Mouse (Mus musculus) MEL (cell line): Measurements from ENCODE around the gene Ppp1r18. TPM values are rescaled to one million over a fixed set of nuclear protein-coding genes. Genes with fewer than 3 reads are reported as not detected.

Source experiments
- DNase-seq: peaks from one replicate; pipeline ENCODE4 v3.0.0; 2011; ENCODE audit warnings: low read depth, low spot score
- H3K27ac ChIP-seq: 2 replicates; pipeline ENCODE4 v1.5.1; 2012; ENCODE audit warnings: low read depth, mild to moderate bottlenecking, control low read depth, low read length, moderate library complexity; ENCODE audit not compliant: control insufficient read depth
- H3K27me3 ChIP-seq, 2 experiments: fragments of 150-350 bp in 1 of 2; sonication (generic) in 1 of 2; 2 replicates each; pipeline ENCODE4 v1.6.1; 2012; ENCODE audit warnings: low read length in 2 of 2, mild to moderate bottlenecking in 2 of 2, improper control_type of control experiment in 1 of 2, moderate library complexity in 1 of 2; ENCODE audit not compliant: insufficient read depth in 2 of 2, control insufficient read depth in 1 of 2
- H3K36me3 ChIP-seq, 2 experiments: 2 replicates each; pipeline ENCODE4 v1.6.1; 2012 to 2014; ENCODE audit warnings: low read length in 2 of 2, improper control_type of control experiment in 1 of 2, inconsistent platforms in 1 of 2, mild to moderate bottlenecking in 1 of 2; ENCODE audit not compliant: insufficient read depth in 2 of 2, control insufficient read depth in 1 of 2
- H3K4me1 ChIP-seq, 2 experiments: fragments of 150-350 bp in 1 of 2; sonication (generic) in 1 of 2; 2 replicates each; pipeline ENCODE4 v1.6.1; 2012; ENCODE audit warnings: low read length in 2 of 2, improper control_type of control experiment in 1 of 2, mild to moderate bottlenecking in 1 of 2; ENCODE audit not compliant: insufficient read depth in 2 of 2, control insufficient read depth in 1 of 2
- H3K4me3 ChIP-seq, 2 experiments: fragments of 150-350 bp in 1 of 2; sonication (generic) in 1 of 2; 2 replicates each; pipeline ENCODE4 v1.5.1; 2012; ENCODE audit warnings: low read depth in 2 of 2, low read length in 2 of 2, mild to moderate bottlenecking in 2 of 2, moderate library complexity in 2 of 2, control low read depth in 1 of 2, improper control_type of control experiment in 1 of 2; ENCODE audit not compliant: control insufficient read depth in 1 of 2, insufficient read depth in 1 of 2
- H3K79me2 ChIP-seq: 2 replicates; pipeline ENCODE4 v1.6.1; 2012; ENCODE audit warnings: mild to moderate bottlenecking, low read length, moderate library complexity; ENCODE audit not compliant: control insufficient read depth, poor library complexity, insufficient read depth
- H3K9ac ChIP-seq: 2 replicates; pipeline ENCODE4 v1.6.1; 2012; ENCODE audit warnings: low read depth, mild to moderate bottlenecking, control low read depth, low read length, moderate library complexity; ENCODE audit not compliant: control insufficient read depth, poor library complexity, severe bottlenecking
- H3K9me3 ChIP-seq: fragments of 150-350 bp; sonication (generic); replicated peaks from 2 replicates; pipeline ENCODE4 v1.6.1; 2012; ENCODE audit warnings: mild to moderate bottlenecking, low read length, improper control_type of control experiment, moderate library complexity; ENCODE audit not compliant: insufficient read depth
- BHLHE40 ChIP-seq: IDR thresholded peaks from 2 replicates; pipeline ENCODE4 v1.6.1; 2012; ENCODE audit warnings: low read depth, mild to moderate bottlenecking, inconsistent platforms, low read length, improper control_type of control experiment, borderline replicate concordance
- E2F4 ChIP-seq: IDR thresholded peaks from 2 replicates; pipeline ENCODE4 v1.6.1; 2011; ENCODE audit warnings: low read depth, low read length, improper control_type of control experiment, borderline replicate concordance
- POLR2A ChIP-seq, 2 experiments: IDR thresholded peaks; 2 replicates each; pipeline ENCODE4 v1.6.1; 2011 to 2012; ENCODE audit warnings: low read length in 2 of 2, mild to moderate bottlenecking in 2 of 2, control low read depth in 1 of 2, improper control_type of control experiment in 1 of 2, low read depth in 1 of 2, moderate library complexity in 1 of 2; ENCODE audit not compliant: control insufficient read depth in 1 of 2, insufficient read depth in 1 of 2, poor library complexity in 1 of 2
- RAD21 ChIP-seq: IDR thresholded peaks from 2 replicates; pipeline ENCODE4 v1.6.1; 2011; ENCODE audit warnings: mild to moderate bottlenecking, low read depth, low read length, improper control_type of control experiment
- UBTF ChIP-seq: IDR thresholded peaks from 2 replicates; pipeline ENCODE4 v1.6.1; 2012; ENCODE audit warnings: low read depth, mild to moderate bottlenecking, inconsistent platforms, low read length, improper control_type of control experiment, moderate library complexity, borderline replicate concordance; ENCODE audit not compliant: insufficient read depth
- polyA plus RNA-seq, 2 experiments: library from polyadenylated mRNA; stranded (reverse) in 1 of 2; unstranded in 1 of 2; fragments of >175 nt in 1 of 2; fragments of >200 nt in 1 of 2; gene quantifications; 2 replicates each; pipeline versions ENCODE4 v1.2.1 to v1.2.4; 2012; ENCODE audit warnings: low replicate concordance in 2 of 2, low read depth in 1 of 2; ENCODE audit not compliant: insufficient read length in 2 of 2, insufficient read depth in 1 of 2, missing spikeins in 1 of 2
- total RNA-seq: library from RNA; depleted of rRNA; stranded (reverse); fragments of 300-350 nt; gene quantifications from 2 replicates; pipeline ENCODE4 v1.2.3, GENCODE M21; 2012; rRNA removed

Ppp1r18 gene
- total and polyA plus RNA-seq, 3 experiments: 10.1 to 36.2 TPM; not detected in 1

DNA sequence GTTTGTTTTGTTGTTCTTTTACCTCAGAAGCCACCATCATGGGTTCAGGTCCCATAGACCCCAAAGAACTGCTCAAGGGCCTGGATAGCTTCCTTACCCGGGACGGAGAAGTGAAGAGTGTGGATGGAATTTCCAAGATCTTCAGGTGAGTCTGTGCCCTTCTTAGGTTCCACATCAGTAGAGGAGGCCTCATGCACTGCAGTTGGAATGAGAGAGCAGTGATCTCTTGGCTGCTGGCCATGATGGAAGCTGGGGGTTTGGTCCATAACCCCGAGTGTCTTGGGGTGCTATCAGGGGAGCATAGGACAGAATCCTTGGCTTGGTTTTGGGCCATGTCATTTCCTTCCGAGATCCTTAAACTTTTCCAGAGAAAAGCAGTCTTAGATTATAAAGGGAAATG, 57.9 kb downstream of the Ppp1r18 start:
- no peak overlapping the region for H3K27ac ChIP-seq
- TF ChIP-seq RAD21 (no peak), UBTF (no peak), POLR2A (IDR thresholded peaks at IDR 0.05; ENCODE audit: control insufficient read depth in 1 of 2, insufficient read depth in 1 of 2, low read depth in 1 of 2, low read length in 2 of 2, poor library complexity in 1 of 2) (peak in 1 of 2 experiments; percentile 43; a peak in 1 of 4 replicates), BHLHE40 (no peak), E2F4 (no peak)
- TF ChIP-seq, all 39 proteins: peak for 1
- peaks cover 27 to 68% of the 10 kb centered on the region in 2 experiments for H3K4me1 ChIP-seq

More for the DNA sequence above, 57.9 kb downstream of the Ppp1r18 start:
- Histone ChIP-seq H3K9ac (no peak overlapping the region), H3K4me3 (no peak overlapping the region), H3K9me3 (no peaks in the 10 kb centered on the region), H3K79me2 (peaks cover 14% of the 10 kb centered on the region), H3K27me3 (no peaks in the 10 kb centered on the region), H3K36me3 (peaks cover 10 to 77% of the 10 kb centered on the region in 2 experiments)
- DNase-seq: no peak

Other genes with a start within 250 kb of the Ppp1r18 start
- gene Gm9573, start 239.0 kb upstream of the Ppp1r18 start, total RNA-seq: not detected in 2 replicates
- gene Gm9573, start 239.0 kb upstream of the Ppp1r18 start, polyA plus RNA-seq: not detected
- gene Mucl3, start 221.9 kb upstream of the Ppp1r18 start, total RNA-seq: 0.04 and 0.13 TPM in 2 replicates
- gene Mucl3, start 221.9 kb upstream of the Ppp1r18 start, polyA plus RNA-seq: under 1 TPM in 1 of 2 experiments, not detected in 1; 0.11 TPM
- gene Vars2, start 198.0 kb upstream of the Ppp1r18 start, total RNA-seq: 21.8 and 24.0 TPM in 2 replicates
- 10 to 100 TPM in 1 of 2 experiments, not detected in 1; 34.0 TPM for gene Vars2, start 198.0 kb upstream of the Ppp1r18 start, polyA plus RNA-seq
- gene Gtf2h4, start 191.9 kb upstream of the Ppp1r18 start, total RNA-seq: 68.1 and 76.3 TPM in 2 replicates
- gene Gtf2h4, start 191.9 kb upstream of the Ppp1r18 start, polyA plus RNA-seq: 10 to 100 TPM in 1 of 2 experiments, not detected in 1; 97.6 TPM
- gene Ddr1, start 161.0 kb upstream of the Ppp1r18 start, total RNA-seq: 2.6 TPM in 2 replicates
- gene Ddr1, start 161.0 kb upstream of the Ppp1r18 start, polyA plus RNA-seq: 1 to 10 TPM in 1 of 2 experiments, not detected in 1; 7.9 TPM
- gene Ier3, start 43.9 kb upstream of the Ppp1r18 start, total RNA-seq: 5.5 and 8.4 TPM in 2 replicates
- 10 to 100 TPM in 1 of 2 experiments, not detected in 1; 12.2 TPM for gene Ier3, start 43.9 kb upstream of the Ppp1r18 start, polyA plus RNA-seq
- 38.1 and 39.5 TPM in 2 replicates for gene Flot1, start 42.4 kb upstream of the Ppp1r18 start, total RNA-seq
- 10 to 100 TPM in 1 of 2 experiments, not detected in 1; 64.1 TPM for gene Flot1, start 42.4 kb upstream of the Ppp1r18 start, polyA plus RNA-seq
- 1,137 and 1,211 TPM in 2 replicates for gene Tubb5, start 27.3 kb upstream of the Ppp1r18 start, total RNA-seq
- 1,000 to 10,000 TPM; 1,040 to 1,575 TPM for gene Tubb5, start 27.3 kb upstream of the Ppp1r18 start, polyA plus RNA-seq
- 15.0 and 17.2 TPM in 2 replicates for gene Mdc1, start 24.1 kb upstream of the Ppp1r18 start, total RNA-seq
- 10 to 100 TPM; 46.6 to 77.9 TPM for gene Mdc1, start 24.1 kb upstream of the Ppp1r18 start, polyA plus RNA-seq
- 11.1 and 13.7 TPM in 2 replicates for gene Nrm, start 4.3 kb upstream of the Ppp1r18 start, total RNA-seq
- 10 to 100 TPM in 1 of 2 experiments, not detected in 1; 49.9 TPM for gene Nrm, start 4.3 kb upstream of the Ppp1r18 start, polyA plus RNA-seq
- 75.4 and 79.2 TPM in 2 replicates for gene Dhx16, start 14.2 kb downstream of the Ppp1r18 start, total RNA-seq
- 100 to 1,000 TPM in 1 of 2 experiments, not detected in 1; 101 TPM for gene Dhx16, start 14.2 kb downstream of the Ppp1r18 start, polyA plus RNA-seq
- 10.9 and 11.4 TPM in 2 replicates for gene 2310061I04Rik, start 31.8 kb downstream of the Ppp1r18 start, total RNA-seq
- 100 to 1,000 TPM in 1 of 2 experiments, not detected in 1; 106 TPM for gene 2310061I04Rik, start 31.8 kb downstream of the Ppp1r18 start, polyA plus RNA-seq
- gene Atat1, start 44.5 kb downstream of the Ppp1r18 start, total RNA-seq: 4.4 and 4.6 TPM in 2 replicates
- 10 to 100 TPM in 1 of 2 experiments, not detected in 1; 14.4 TPM for gene Atat1, start 44.5 kb downstream of the Ppp1r18 start, polyA plus RNA-seq
- gene Mrps18b, start 50.8 kb downstream of the Ppp1r18 start, total RNA-seq: 149 and 179 TPM in 2 replicates
- 100 to 1,000 TPM in 1 of 2 experiments, not detected in 1; 239 TPM for gene Mrps18b, start 50.8 kb downstream of the Ppp1r18 start, polyA plus RNA-seq
- gene Ppp1r10, start 50.8 kb downstream of the Ppp1r18 start, total RNA-seq: 24.2 and 25.3 TPM in 2 replicates
- 10 to 100 TPM in 1 of 2 experiments, not detected in 1; 61.4 TPM for gene Ppp1r10, start 50.8 kb downstream of the Ppp1r18 start, polyA plus RNA-seq
- gene Abcf1, start 104.2 kb downstream of the Ppp1r18 start, total RNA-seq: 137 and 142 TPM in 2 replicates
- gene Abcf1, start 104.2 kb downstream of the Ppp1r18 start, polyA plus RNA-seq: 100 to 1,000 TPM in 1 of 2 experiments, not detected in 1; 312 TPM
- gene Gnl1, start 114.3 kb downstream of the Ppp1r18 start, total RNA-seq: 50.7 and 57.1 TPM in 2 replicates
- 10 to 100 TPM in 1 of 2 experiments, not detected in 1; 98.5 TPM for gene Gnl1, start 114.3 kb downstream of the Ppp1r18 start, polyA plus RNA-seq
- 12.2 and 13.8 TPM in 2 replicates for gene Prr3, start 114.6 kb downstream of the Ppp1r18 start, total RNA-seq
- 10 to 100 TPM in 1 of 2 experiments, not detected in 1; 48.1 TPM for gene Prr3, start 114.6 kb downstream of the Ppp1r18 start, polyA plus RNA-seq
- 25.4 and 25.9 TPM in 2 replicates for gene H2-T24, start 155.0 kb downstream of the Ppp1r18 start, total RNA-seq
- 10 to 100 TPM in 1 of 2 experiments, not detected in 1; 14.1 TPM for gene H2-T24, start 155.0 kb downstream of the Ppp1r18 start, polyA plus RNA-seq
- 18.3 and 20.3 TPM in 2 replicates for gene H2-T23, start 167.3 kb downstream of the Ppp1r18 start, total RNA-seq
- 10 to 100 TPM in 1 of 2 experiments, not detected in 1; 12.2 TPM for gene H2-T23, start 167.3 kb downstream of the Ppp1r18 start, polyA plus RNA-seq
- 22.5 and 27.0 TPM in 2 replicates for gene H2-T22, start 177.2 kb downstream of the Ppp1r18 start, total RNA-seq
- gene H2-T22, start 177.2 kb downstream of the Ppp1r18 start, polyA plus RNA-seq: 10 to 100 TPM in 1 of 2 experiments, not detected in 1; 45.5 TPM
- not detected in 2 replicates for gene Gm6034, start 177.4 kb downstream of the Ppp1r18 start, total RNA-seq
- under 1 TPM in 1 of 2 experiments, not detected in 1; 0.11 TPM for gene Gm6034, start 177.4 kb downstream of the Ppp1r18 start, polyA plus RNA-seq
- 5.8 and 6.4 TPM in 2 replicates for gene Gm11127, start 192.8 kb downstream of the Ppp1r18 start, total RNA-seq
- gene Gm11127, start 192.8 kb downstream of the Ppp1r18 start, polyA plus RNA-seq: 1 to 10 TPM in 1 of 2 experiments, not detected in 1; 1.5 TPM